Mouse (Mus musculus): ENCODE measurements around the gene Cnnm4. TPM values are rescaled to one million over a fixed set of nuclear protein-coding genes. Genes with fewer than 3 reads are reported as not detected.

Gene Cnnm4
- total and polyA plus RNA-seq, 3 experiments, result 3.0 to 4.6 (median 3.5) TPM

DNA sequence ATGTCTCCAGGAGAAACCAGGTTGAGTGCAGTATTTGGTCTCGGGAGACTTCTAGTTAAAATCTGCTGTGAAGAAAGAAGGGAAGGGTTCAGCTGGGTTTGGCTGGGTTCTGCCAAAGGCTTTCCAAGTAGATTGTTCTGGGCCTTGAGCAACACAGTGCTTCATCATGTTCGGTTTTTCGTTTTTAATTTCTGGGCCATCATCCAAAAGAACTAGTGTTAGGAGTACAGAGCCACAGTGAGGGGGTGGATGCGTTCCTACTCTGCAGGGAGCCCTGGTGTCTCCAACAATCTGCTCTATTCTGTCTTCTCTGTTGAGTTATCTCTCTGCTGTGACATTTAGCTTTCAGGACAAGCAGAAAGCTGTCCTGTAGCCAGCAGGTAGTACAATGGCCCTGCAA is 30.3 kb upstream of the Cnnm4 start:
- no peak for DNase-seq (ENCODE audit: extremely low read depth)
- Histone ChIP-seq H3K36me3 (replicated peaks in 1 of 2; ENCODE audit: control insufficient read depth in 1 of 2, insufficient read depth in 1 of 2, low read length in 1 of 2) (peaks cover 35 to 67% of the 10 kb centered on the region in 2 experiments), H3K4me2 (ENCODE audit: insufficient read depth, low read depth, poor library complexity, severe bottlenecking) (no peak overlapping the region), H3K4me3 (replicated peaks in 1 of 3; ENCODE audit: low read depth in 2 of 3, low read length in 2 of 3, poor library complexity in 1 of 3) (no peak overlapping the region), H3K79me2 (replicated peaks; ENCODE audit: control insufficient read depth, extremely low read depth, insufficient read depth, poor library complexity, severe bottlenecking) (no peaks in the 10 kb centered on the region; the same call in 1 of the 2 replicates), H3K9me3 (replicated peaks; ENCODE audit: low read length) (no peaks in the 10 kb centered on the region), H3K4me1 (ENCODE audit: control insufficient read depth in 1 of 2, insufficient read depth in 2 of 2) (peaks cover 3 to 14% of the 10 kb centered on the region in 2 experiments), H3K27me3 (replicated peaks) (no peaks in the 10 kb centered on the region), H3K9ac (ENCODE audit: insufficient read depth, low read depth) (no peak overlapping the region), H3K27ac (ENCODE audit: insufficient read depth, low read depth) (no peak overlapping the region)
- dilution Hi-C loops (cut with MboI; ENCODE audit: extremely low pct_ligation_motif_present, extremely low pct_unique_long_range_greater_than_20kb, low sequenced_read_pairs), result no loop called here
- no peak for TF ChIP-seq BHLHE40 (IDR thresholded peaks at IDR 0.05; ENCODE audit: low read depth, low read length)
- TF ChIP-seq TBP (conservative IDR thresholded peaks at IDR 0.05; ENCODE audit: low read depth, low read length), result no peak
- TF ChIP-seq SMC3 (IDR thresholded peaks at IDR 0.05; ENCODE audit: low read depth, low read length), result no peak
- TF ChIP-seq IRF4 (IDR thresholded peaks at IDR 0.05; ENCODE audit: low read depth, low read length), result no peak
- in situ Hi-C loops (cut with MboI; ENCODE audit: low pct_ligation_motif_present, low pct_unique_long_range_greater_than_20kb, low sequenced_read_pairs), result no loop called here

DNA sequence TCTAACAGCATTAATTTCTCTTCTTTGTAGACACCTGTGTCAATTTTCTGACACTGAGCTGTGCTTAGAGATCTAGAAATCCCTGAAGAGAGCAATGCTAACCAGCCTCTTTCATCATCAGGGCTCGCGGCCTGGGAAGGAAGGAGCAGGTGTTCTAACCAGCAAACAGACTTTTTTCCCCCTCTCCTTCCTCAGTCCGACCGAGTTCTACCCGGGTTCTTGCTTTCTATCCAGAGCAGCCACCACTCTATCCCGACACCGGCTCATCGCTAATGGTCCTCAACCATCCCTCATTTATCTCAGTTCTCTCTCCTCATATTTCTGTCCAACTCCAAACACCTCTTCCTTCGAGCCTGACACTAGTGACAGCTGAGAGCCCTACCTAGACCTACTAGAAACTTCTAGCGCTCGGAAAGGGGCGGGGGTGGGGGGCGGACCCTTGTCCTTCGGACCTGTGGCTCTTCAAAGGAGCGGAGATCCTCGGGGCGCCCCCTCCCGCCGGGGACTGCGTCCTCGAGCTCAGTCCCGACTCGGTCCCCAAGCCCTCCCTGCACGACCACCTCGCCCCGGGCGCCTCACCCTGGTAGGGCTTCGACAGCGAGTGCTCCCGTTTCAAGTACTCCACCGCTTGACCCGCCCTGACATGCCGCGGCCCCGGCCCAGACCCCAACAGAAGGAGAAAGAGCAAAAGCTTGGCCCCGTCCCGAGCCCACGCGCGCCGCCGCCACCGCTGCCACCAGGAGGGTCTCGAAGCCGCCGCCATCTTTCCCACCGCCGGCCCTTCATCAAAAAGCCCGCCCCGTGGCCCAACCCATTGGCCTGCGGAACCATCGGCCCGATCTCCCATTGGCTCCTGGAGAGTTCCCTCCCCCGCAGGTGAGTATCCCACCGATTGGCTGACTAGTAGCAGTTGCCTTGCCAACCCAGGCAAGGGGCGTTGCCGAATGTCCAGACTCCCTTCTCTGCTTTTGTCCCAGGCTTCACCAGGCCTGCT is 26.7 kb upstream of the Cnnm4 start, which contains the start of gene Lman2l:
Gene Lman2l, minus strand, starts transcription at position 801 of the 994 bp plus-strand sequence.
- Histone ChIP-seq H3K27me3 (replicated peaks) (no peaks in the 10 kb centered on the region), H3K27ac (ENCODE audit: insufficient read depth, low read depth) (0 out of 2 replicates have a peak within 1 kb of the TSS, but pooled peaks have one; percentile 19), H3K79me2 (replicated peaks; ENCODE audit: control insufficient read depth, extremely low read depth, insufficient read depth, poor library complexity, severe bottlenecking) (no peaks in the 10 kb centered on the region; the same call in 1 of the 2 replicates), H3K36me3 (replicated peaks in 1 of 2; ENCODE audit: control insufficient read depth in 1 of 2, insufficient read depth in 1 of 2, low read length in 1 of 2) (peaks cover 5 to 31% of the 10 kb centered on the region in 2 experiments), H3K4me3 (replicated peaks in 1 of 3; ENCODE audit: low read depth in 2 of 3, low read length in 2 of 3, poor library complexity in 1 of 3) (peak within 1 kb of the TSS; percentile 69 to 97 (median 91)), H3K9me3 (replicated peaks; ENCODE audit: low read length) (peaks cover 5% of the 10 kb centered on the region), H3K4me2 (ENCODE audit: insufficient read depth, low read depth, poor library complexity, severe bottlenecking) (peak within 1 kb of the TSS; percentile 58), H3K4me1 (ENCODE audit: control insufficient read depth in 1 of 2, insufficient read depth in 2 of 2) (peaks cover 6 to 21% of the 10 kb centered on the region in 2 experiments), H3K9ac (ENCODE audit: insufficient read depth, low read depth) (peak within 1 kb of the TSS; percentile 70)
- dilution Hi-C loops (cut with MboI; ENCODE audit: extremely low pct_ligation_motif_present, extremely low pct_unique_long_range_greater_than_20kb, low sequenced_read_pairs), result no loop called here
- TF ChIP-seq CTCF (conservative IDR thresholded peaks at IDR 0.05 in 1 of 2, IDR thresholded peaks at IDR 0.05 in 1 of 2; ENCODE audit: low read depth in 2 of 2, low read length in 2 of 2) (peak in 1 of 2 experiments; percentile 7; a peak in 1 of 4 replicates), MYC (IDR thresholded peaks at IDR 0.05; ENCODE audit: low read depth, low read length) (no peak), NRF1 (IDR thresholded peaks at IDR 0.05; ENCODE audit: low read depth, low read length) (no peak), RAD21 (IDR thresholded peaks at IDR 0.05; ENCODE audit: low read depth, low read length) (no peak), ZKSCAN1 (IDR thresholded peaks at IDR 0.05; ENCODE audit: borderline replicate concordance, low read depth, low read length) (no peak), TCF12 (IDR thresholded peaks at IDR 0.05; ENCODE audit: low read depth, low read length) (peak; percentile 88), E2F4 (IDR thresholded peaks at IDR 0.05; ENCODE audit: insufficient replicate concordance, low read depth, low read length) (no peak), JUN (IDR thresholded peaks at IDR 0.05; ENCODE audit: insufficient read depth, low read depth, low read length) (no peak), JUND (conservative IDR thresholded peaks at IDR 0.05; ENCODE audit: low read depth, low read length) (no peak), MXI1 (IDR thresholded peaks at IDR 0.05; ENCODE audit: low read depth, low read length) (peak; percentile 78), NELFE (IDR thresholded peaks at IDR 0.05; ENCODE audit: low read depth, low read length) (peak; percentile 50), CHD1 (IDR thresholded peaks at IDR 0.05; ENCODE audit: low read depth, low read length) (no peak), MEF2A (IDR thresholded peaks at IDR 0.05; ENCODE audit: borderline replicate concordance, low read depth, low read length) (no peak), HCFC1 (IDR thresholded peaks at IDR 0.05; ENCODE audit: low read depth, low read length) (peak; percentile 32; the same call in 1 of the 2 replicates), ZC3H11A (IDR thresholded peaks at IDR 0.05; ENCODE audit: low read depth, low read length) (no peak), EP300 (IDR thresholded peaks at IDR 0.05; ENCODE audit: low read length) (no peak), USF1 (IDR thresholded peaks at IDR 0.05; ENCODE audit: low read depth, low read length) (no peak), ZMIZ1 (IDR thresholded peaks at IDR 0.05; ENCODE audit: low read depth, low read length) (no peak; the same call in 1 of the 2 replicates), PAX5 (IDR thresholded peaks at IDR 0.05; ENCODE audit: low read length) (no peak), MAFK (IDR thresholded peaks at IDR 0.05; ENCODE audit: insufficient replicate concordance, low read length) (no peak), UBTF (IDR thresholded peaks at IDR 0.05; ENCODE audit: low read depth, low read length) (no peak), SMC3 (IDR thresholded peaks at IDR 0.05; ENCODE audit: low read depth, low read length) (no peak), POLR2A (IDR thresholded peaks at IDR 0.05; ENCODE audit: low read depth, low read length) (peak; percentile 81), KAT2A (IDR thresholded peaks at IDR 0.05; ENCODE audit: insufficient replicate concordance, low read length) (no peak)
- peak; percentile 97 for DNase-seq (ENCODE audit: extremely low read depth)
- in situ Hi-C loops (cut with MboI; ENCODE audit: low pct_ligation_motif_present, low pct_unique_long_range_greater_than_20kb, low sequenced_read_pairs), result no loop called here
